Mouse (Mus musculus): Measurements from ENCODE around the gene Hspb7. TPM values are rescaled to one million over a fixed set of nuclear protein-coding genes. Genes with fewer than 3 reads are reported as not detected.

The Hspb7 gene
- polyA plus RNA-seq, 1 experiment = 0.23 TPM

- Histone ChIP-seq H3K4me1 (ENCODE audit: control insufficient read depth, insufficient read depth, low read length) (no peaks in the 10 kb centered on the region), H3K4me3 (ENCODE audit: insufficient read depth, low read length) (no peak overlapping the region), H3K27ac (ENCODE audit: insufficient read depth, low read length) (no peak overlapping the region)
- TF ChIP-seq POLR2A (IDR thresholded peaks at IDR 0.05; ENCODE audit: extremely low read depth, insufficient read depth, low read length) = no peak
- TF ChIP-seq CTCF (IDR thresholded peaks at IDR 0.05; ENCODE audit: extremely low read depth, insufficient read depth, low read length) = no peak
Observed at GRCm38 (mm10) chr4:141391293-141391692, 29.3 kb upstream of the Hspb7 start.

GRCm38 (mm10) chr4:141394751-141395150 is 25.8 kb upstream of the Hspb7 start:
- Histone ChIP-seq H3K4me1 (ENCODE audit: control insufficient read depth, insufficient read depth, low read length) (no peaks in the 10 kb centered on the region), H3K4me3 (ENCODE audit: insufficient read depth, low read length) (no peak overlapping the region), H3K27ac (ENCODE audit: insufficient read depth, low read length) (no peak overlapping the region)
- TF ChIP-seq POLR2A (IDR thresholded peaks at IDR 0.05; ENCODE audit: extremely low read depth, insufficient read depth, low read length) = no peak

- no peak overlapping the region for H3K27ac ChIP-seq (ENCODE audit: insufficient read depth, low read length)
- H3K4me1 ChIP-seq (ENCODE audit: control insufficient read depth, insufficient read depth, low read length) = no peaks in the 10 kb centered on the region
- no peak overlapping the region for H3K4me3 ChIP-seq (ENCODE audit: insufficient read depth, low read length)
- TF ChIP-seq CTCF (IDR thresholded peaks at IDR 0.05; ENCODE audit: extremely low read depth, insufficient read depth, low read length) (no peak), POLR2A (IDR thresholded peaks at IDR 0.05; ENCODE audit: extremely low read depth, insufficient read depth, low read length) (no peak)
Observed at GRCm38 (mm10) chr4:141397861-141398260, 22.7 kb upstream of the Hspb7 start.

- Histone ChIP-seq H3K4me1 (ENCODE audit: control insufficient read depth, insufficient read depth, low read length) (no peaks in the 10 kb centered on the region), H3K27ac (ENCODE audit: insufficient read depth, low read length) (no peak within 1 kb of the TSS), H3K4me3 (ENCODE audit: insufficient read depth, low read length) (no peak within 1 kb of the TSS)
- TF ChIP-seq CTCF (IDR thresholded peaks at IDR 0.05; ENCODE audit: extremely low read depth, insufficient read depth, low read length) (no peak), POLR2A (IDR thresholded peaks at IDR 0.05; ENCODE audit: extremely low read depth, insufficient read depth, low read length) (no peak)
Observed at GRCm38 (mm10) chr4:141398545-141398944, 22.0 kb upstream of the Hspb7 start, which contains the start of gene Clcnka. Clcnka (minus strand) TSS chr4:141398724.

GRCm38 (mm10) chr4:141400171-141400570 is 20.4 kb upstream of the Hspb7 start:
- no peak overlapping the region for H3K4me3 ChIP-seq (ENCODE audit: insufficient read depth, low read length)
- no peak overlapping the region for H3K27ac ChIP-seq (ENCODE audit: insufficient read depth, low read length)
- TF ChIP-seq POLR2A (IDR thresholded peaks at IDR 0.05; ENCODE audit: extremely low read depth, insufficient read depth, low read length) (no peak), CTCF (IDR thresholded peaks at IDR 0.05; ENCODE audit: extremely low read depth, insufficient read depth, low read length) (no peak)

GRCm38 (mm10) chr4:141404518-141405313 is 15.9 kb upstream of the Hspb7 start:
- Histone ChIP-seq H3K4me3 (ENCODE audit: insufficient read depth, low read length) (0 out of 2 replicates have a peak overlapping the region, but pooled peaks have one; percentile 20), H3K4me1 (ENCODE audit: control insufficient read depth, insufficient read depth, low read length) (peaks cover 3% of the 10 kb centered on the region; the same call in 1 of the 2 replicates), H3K27ac (ENCODE audit: insufficient read depth, low read length) (no peak overlapping the region)
- no peak for TF ChIP-seq POLR2A (IDR thresholded peaks at IDR 0.05; ENCODE audit: extremely low read depth, insufficient read depth, low read length)
- peak; percentile 99 for TF ChIP-seq CTCF (IDR thresholded peaks at IDR 0.05; ENCODE audit: extremely low read depth, insufficient read depth, low read length)

More at GRCm38 (mm10) chr4:141400171-141400570, 20.4 kb upstream of the Hspb7 start:
- peaks cover 1% of the 10 kb centered on the region; the same call in 1 of the 2 replicates for H3K4me1 ChIP-seq (ENCODE audit: control insufficient read depth, insufficient read depth, low read length)

GRCm38 (mm10) chr4:141405314-141405622 is 15.3 kb upstream of the Hspb7 start:
- Histone ChIP-seq H3K4me3 (ENCODE audit: insufficient read depth, low read length) (no peak overlapping the region), H3K4me1 (ENCODE audit: control insufficient read depth, insufficient read depth, low read length) (peaks cover 3% of the 10 kb centered on the region; the same call in 1 of the 2 replicates), H3K27ac (ENCODE audit: insufficient read depth, low read length) (no peak overlapping the region)
- TF ChIP-seq CTCF (IDR thresholded peaks at IDR 0.05; ENCODE audit: extremely low read depth, insufficient read depth, low read length) (no peak), POLR2A (IDR thresholded peaks at IDR 0.05; ENCODE audit: extremely low read depth, insufficient read depth, low read length) (no peak)

- H3K4me1 ChIP-seq (ENCODE audit: control insufficient read depth, insufficient read depth, low read length) = peaks cover 3% of the 10 kb centered on the region; the same call in 1 of the 2 replicates
- no peak overlapping the region for H3K27ac ChIP-seq (ENCODE audit: insufficient read depth, low read length)
- H3K4me3 ChIP-seq (ENCODE audit: insufficient read depth, low read length) = no peak overlapping the region
- no peak for TF ChIP-seq POLR2A (IDR thresholded peaks at IDR 0.05; ENCODE audit: extremely low read depth, insufficient read depth, low read length)
- peak; percentile 46 for TF ChIP-seq CTCF (IDR thresholded peaks at IDR 0.05; ENCODE audit: extremely low read depth, insufficient read depth, low read length)
Observed at GRCm38 (mm10) chr4:141406516-141407299, 13.9 kb upstream of the Hspb7 start.

GRCm38 (mm10) chr4:141408577-141408976 is 12.0 kb upstream of the Hspb7 start:
- no peak overlapping the region for H3K27ac ChIP-seq (ENCODE audit: insufficient read depth, low read length)
- H3K4me1 ChIP-seq (ENCODE audit: control insufficient read depth, insufficient read depth, low read length) = peaks cover 3% of the 10 kb centered on the region; the same call in 1 of the 2 replicates
- TF ChIP-seq POLR2A (IDR thresholded peaks at IDR 0.05; ENCODE audit: extremely low read depth, insufficient read depth, low read length) (no peak), CTCF (IDR thresholded peaks at IDR 0.05; ENCODE audit: extremely low read depth, insufficient read depth, low read length) (no peak)
- no peak overlapping the region for H3K4me3 ChIP-seq (ENCODE audit: insufficient read depth, low read length)
